Mouse (Mus musculus) heart, postnatal 25 days (tissue): ENCODE results near the gene Traip. TPM values are rescaled to one million over a fixed set of nuclear protein-coding genes. Genes with fewer than 3 reads are reported as not detected.

Experiments used
- DNase-seq: peaks from one replicate; pipeline ENCODE4 v3.0.0; 2022; ENCODE audit warnings: low spot score
- intact Hi-C: fragments of 180-260 bp; cut with DNase I; formaldehyde crosslinking; loops from one replicate; pipeline ENCODE4 v1.15.1; 2025
- total RNA-seq, 2 experiments: library from RNA; stranded (reverse); gene quantifications; 2 replicates each; pipeline ENCODE4 v1.2.3; 2021

The Traip gene
- under 1 TPM; 0.59 to 0.73 TPM for total RNA-seq

DNA sequence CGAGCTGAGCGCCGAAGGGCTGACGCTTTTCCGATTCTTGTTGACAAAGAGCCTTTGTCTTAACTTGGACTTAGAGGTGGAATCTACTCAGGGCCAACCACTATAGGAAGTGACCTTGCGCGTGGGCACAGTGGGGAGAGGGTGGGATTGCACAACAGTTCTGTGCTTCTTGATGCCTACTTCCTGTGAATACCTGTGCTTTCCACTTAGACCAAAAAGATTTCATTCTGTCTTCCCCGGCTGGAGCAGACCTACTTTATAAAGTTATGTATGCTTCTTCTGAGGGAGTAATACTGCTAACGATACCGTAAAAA lies at the start of gene Traip:
Gene Traip, plus strand, starts transcription at position 215 of the 314 bp plus-strand sequence.
- DNase-seq = no peak
- intact Hi-C loops = no loop called here

GRCm38 (mm10) chr9:107900840-107901626 lies 48.9 kb upstream of the Traip start:
- DNase-seq = no peak
- intact Hi-C loops = loop anchor here (5.0 to 10.0 kb wide), 2 partner anchors 151 to 384 kb away; partner anchors contain the start of gene Amigo3

DNA sequence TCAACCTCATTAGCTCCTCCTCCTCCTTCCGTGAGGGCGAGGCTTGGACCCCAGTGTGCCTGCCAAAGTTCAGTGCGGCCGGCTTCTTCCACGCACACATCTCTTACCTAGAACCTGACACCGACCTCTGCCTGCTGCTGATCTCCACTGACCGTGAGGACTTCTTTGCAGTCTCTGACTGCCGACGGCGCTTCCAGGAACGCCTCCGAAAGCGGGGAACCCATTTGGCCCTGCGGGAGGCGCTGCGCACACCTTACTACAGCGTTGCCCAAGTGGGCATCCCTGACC lies 48.4 kb upstream of the Traip start:
- intact Hi-C loops = loop anchor here (5.0 to 10.0 kb wide), 2 partner anchors 151 to 383 kb away; partner anchors contain the start of gene Amigo3
- DNase-seq = no peak

GRCm38 (mm10) chr9:107904726-107905125 lies 45.2 kb upstream of the Traip start:
- DNase-seq = peak; percentile 66
- intact Hi-C loops = loop anchor here (1.0 to 10.0 kb wide), 4 partner anchors 58 to 380 kb away; partner anchors contain the start of gene Amigo3

- intact Hi-C loops = loop anchor here (10.0 kb wide), 1 partner anchor 378 kb away; no protein-coding TSS in a partner anchor
- DNase-seq = peak; percentile 76
Measured at GRCm38 (mm10) chr9:107906252-107906966, 43.5 kb upstream of the Traip start, which contains the start of gene Mst1r. Mst1r (plus strand) TSS chr9:107906873.

DNA sequence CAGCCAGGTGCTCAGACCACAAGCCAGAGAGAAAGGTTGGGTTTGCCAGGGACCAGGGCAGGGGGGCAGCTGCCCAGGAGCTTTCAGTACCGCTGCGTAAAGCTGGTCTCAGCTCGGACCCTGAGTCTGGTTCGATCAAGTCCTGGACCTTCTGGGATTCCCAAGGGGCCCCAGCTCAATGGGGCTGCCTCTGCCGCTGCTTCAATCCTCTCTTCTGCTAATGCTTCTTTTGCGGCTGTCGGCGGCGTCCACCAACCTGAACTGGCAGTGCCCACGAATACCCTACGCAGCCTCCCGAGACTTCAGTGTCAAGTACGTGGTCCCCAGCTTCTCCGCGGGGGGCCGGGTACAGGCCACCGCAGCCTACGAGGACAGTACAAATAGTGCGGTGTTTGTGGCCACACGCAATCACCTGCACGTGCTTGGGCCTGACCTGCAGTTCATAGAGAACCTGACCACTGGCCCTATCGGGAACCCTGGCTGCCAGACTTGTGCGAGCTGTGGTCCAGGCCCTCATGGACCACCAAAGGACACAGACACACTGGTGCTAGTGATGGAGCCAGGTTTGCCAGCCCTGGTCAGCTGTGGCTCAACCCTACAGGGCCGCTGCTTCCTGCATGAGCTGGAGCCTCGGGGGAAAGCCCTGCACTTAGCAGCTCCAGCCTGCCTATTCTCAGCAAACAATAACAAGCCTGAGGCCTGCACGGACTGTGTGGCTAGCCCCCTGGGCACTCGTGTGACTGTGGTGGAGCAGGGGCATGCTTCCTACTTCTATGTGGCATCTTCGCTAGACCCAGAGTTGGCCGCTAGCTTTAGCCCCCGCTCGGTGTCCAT lies 42.8 kb upstream of the Traip start:
- no peak for DNase-seq
- intact Hi-C loops = loop anchor here (10.0 kb wide), 1 partner anchor 378 kb away; no protein-coding TSS in a partner anchor

DNA sequence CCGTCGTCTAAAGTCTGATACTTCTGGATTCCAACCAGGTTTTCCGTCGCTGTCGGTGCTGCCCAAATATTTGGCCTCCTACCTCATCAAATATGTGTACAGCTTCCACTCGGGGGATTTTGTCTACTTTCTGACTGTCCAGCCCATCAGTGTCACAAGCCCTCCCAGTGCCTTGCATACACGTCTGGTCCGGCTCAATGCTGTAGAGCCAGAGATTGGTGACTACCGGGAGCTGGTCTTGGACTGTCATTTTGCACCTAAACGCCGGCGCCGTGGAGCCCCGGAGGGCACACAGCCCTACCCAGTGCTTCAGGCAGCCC lies 42.2 kb upstream of the Traip start:
- no peak for DNase-seq
- intact Hi-C loops = loop anchor here (10.0 kb wide), 1 partner anchor 377 kb away; no protein-coding TSS in a partner anchor

GRCm38 (mm10) chr9:107908410-107909158 lies 41.4 kb upstream of the Traip start:
- peak; percentile 55 for DNase-seq
- intact Hi-C loops = loop anchor here (10.0 kb wide), 1 partner anchor 376 kb away; no protein-coding TSS in a partner anchor

DNA sequence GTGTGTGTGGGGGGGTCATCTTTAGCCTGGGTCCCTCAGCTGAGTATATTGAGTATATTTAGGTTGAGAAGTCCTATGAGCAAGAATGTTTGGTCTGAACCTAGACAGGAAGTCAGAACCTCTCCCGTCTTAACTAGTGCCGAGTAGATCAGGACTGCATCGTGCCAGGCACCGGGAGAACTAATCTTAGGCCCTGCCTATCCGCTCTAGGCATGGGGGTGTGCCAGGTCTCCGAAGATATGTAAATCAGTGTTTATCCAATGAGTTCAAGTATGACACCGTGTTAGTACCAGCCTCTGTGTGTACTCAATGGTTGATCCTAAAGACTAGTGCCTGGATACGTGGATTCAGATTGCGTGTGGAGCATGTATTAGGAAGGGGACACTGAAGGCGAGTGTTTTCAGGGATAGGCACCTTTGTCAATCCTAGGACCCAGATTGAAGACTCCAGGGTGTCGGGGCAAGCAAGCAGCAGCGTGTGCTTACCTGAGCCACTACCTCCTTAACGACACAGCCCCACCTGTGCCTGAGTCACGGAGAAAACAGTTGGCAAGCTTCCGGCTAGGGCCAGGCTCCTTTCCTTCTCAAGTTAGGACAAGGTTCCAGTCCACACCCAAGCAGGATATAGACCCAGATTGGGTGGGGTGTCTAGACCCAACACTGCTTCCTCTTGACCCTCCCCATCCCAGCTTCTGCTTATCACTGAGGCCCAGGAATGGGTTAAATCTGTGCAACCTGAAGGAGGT lies 39.7 kb upstream of the Traip start:
- intact Hi-C loops = no loop called here
- DNase-seq = no peak

DNA sequence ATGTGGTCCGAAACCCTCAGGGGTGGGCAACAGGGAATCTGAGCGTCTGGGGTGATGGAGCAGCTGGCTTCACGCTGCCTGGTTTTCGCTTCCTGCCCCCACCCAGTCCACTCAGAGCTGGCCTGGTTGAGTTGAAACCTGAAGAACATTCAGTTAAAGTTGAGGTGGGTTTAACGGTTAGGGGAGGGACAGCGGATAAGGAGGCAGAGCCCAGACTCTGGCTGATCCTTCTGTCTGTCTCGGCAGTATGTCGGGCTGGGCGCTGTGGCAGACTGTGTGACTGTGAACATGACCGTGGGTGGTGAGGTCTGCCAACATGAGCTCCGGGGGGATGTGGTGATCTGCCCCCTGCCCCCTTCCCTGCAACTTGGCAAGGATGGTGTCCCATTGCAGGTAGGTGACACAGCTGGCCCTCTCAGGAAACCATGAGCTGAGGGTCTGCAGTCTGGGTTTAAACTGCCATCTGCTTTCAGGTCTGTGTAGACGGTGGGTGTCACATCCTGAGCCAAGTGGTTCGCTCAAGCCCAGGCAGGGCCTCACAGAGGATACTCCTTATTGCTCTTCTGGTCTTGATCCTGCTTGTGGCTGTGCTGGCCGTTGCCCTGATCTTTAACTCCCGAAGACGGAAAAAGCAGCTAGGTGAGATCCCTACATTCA lies 35.0 kb upstream of the Traip start:
- intact Hi-C loops = no loop called here
- no peak for DNase-seq

- DNase-seq = no peak
- intact Hi-C loops = no loop called here
Measured at GRCm38 (mm10) chr9:107917895-107918608, 31.9 kb upstream of the Traip start.

DNA sequence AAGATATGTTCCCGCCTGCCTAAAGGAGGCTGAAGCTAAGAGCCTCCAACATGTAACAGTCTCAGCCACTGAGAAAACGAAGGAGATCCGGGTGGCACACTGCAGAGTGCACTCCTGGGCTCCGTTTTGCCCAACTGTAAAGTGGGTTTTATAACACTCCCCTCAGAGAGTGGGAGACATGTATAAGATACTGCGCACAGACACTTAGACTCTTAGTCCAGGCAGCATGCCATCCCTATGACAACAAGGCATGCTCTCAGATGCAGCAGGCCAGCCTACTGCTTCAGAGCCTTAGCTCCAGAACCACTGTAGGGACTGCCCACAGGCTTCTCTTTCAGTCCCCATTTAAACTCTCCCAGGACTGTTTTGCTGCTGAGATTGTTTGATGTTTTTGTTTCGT lies 31.1 kb upstream of the Traip start:
- no peak for DNase-seq
- intact Hi-C loops = no loop called here

GRCm38 (mm10) chr9:107919441-107919840 lies 30.5 kb upstream of the Traip start:
- intact Hi-C loops = no loop called here
- DNase-seq = no peak

GRCm38 (mm10) chr9:107923021-107923420 lies 26.9 kb upstream of the Traip start:
- intact Hi-C loops = no loop called here
- no peak for DNase-seq

- DNase-seq = peak; percentile 46
- intact Hi-C loops = no loop called here
Measured at GRCm38 (mm10) chr9:107923956-107924355, 26.0 kb upstream of the Traip start.

DNA sequence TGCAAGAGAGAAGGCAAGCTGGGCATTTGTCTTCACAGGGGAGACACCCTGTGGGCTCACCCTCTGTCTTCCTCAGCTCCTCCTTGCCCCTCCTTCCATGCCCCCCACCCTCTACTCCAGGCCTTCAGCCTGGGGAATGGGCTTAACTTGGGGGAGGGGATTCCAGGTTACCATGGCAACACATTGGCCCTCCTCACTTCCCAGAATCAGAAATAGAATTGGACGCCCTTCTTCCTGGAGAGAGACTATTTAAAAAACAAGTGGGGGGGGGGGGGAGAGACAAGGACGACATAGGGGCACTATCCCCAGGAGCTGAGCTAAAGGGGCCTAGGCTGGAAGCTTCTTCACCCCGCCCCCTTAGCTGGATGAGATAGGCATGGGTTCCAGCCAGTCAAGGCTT lies 24.7 kb upstream of the Traip start:
- intact Hi-C loops = no loop called here
- no peak for DNase-seq

DNA sequence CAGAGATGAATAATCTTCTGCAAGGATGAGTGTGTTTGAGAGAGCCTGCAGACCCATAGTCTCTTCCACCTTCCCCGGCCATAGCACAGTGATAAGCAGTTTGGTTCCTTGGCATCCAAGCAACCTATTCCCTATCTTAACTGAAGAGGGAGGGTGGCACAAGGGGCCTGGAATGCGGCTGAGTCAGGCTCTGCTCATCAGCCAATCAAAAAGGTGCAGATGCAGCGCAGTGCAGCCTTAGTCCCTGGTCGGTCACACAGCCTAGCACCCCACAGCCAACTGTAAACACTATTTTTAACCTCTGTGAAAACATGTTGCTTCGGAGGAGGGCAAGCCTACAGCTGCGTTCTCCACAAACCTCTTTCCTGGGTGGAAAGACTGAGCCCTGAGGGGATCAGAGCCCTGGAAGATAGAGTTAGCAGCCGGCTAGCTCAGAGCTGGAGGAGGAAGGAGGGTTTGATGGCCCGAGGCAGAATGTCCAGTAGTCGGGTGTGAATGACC lies 23.0 kb upstream of the Traip start:
- no peak for DNase-seq
- intact Hi-C loops = no loop called here

DNA sequence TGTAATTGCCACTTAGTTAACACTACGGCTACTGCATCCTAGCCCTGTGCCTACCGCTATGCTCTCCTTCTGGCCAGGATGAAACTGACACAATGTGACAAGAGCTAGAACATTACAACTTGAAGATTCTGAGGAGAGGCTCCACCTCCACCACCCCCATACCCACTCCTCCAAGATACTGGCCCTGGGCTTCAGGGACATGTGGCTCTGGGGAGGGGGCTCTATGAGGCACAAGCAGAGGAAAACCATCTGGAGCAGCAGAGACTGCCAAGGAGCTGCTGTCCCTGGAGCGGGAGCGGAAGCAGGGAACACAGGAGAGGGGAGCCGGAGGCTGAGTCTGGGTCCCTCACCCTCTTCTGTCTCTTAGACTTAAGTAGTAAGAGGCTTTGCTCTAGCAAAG lies 22.2 kb upstream of the Traip start:
- DNase-seq = no peak
- intact Hi-C loops = no loop called here
